Mouse (Mus musculus): ENCODE measurements around the gene Cwc27.

The Cwc27 gene

DNA sequence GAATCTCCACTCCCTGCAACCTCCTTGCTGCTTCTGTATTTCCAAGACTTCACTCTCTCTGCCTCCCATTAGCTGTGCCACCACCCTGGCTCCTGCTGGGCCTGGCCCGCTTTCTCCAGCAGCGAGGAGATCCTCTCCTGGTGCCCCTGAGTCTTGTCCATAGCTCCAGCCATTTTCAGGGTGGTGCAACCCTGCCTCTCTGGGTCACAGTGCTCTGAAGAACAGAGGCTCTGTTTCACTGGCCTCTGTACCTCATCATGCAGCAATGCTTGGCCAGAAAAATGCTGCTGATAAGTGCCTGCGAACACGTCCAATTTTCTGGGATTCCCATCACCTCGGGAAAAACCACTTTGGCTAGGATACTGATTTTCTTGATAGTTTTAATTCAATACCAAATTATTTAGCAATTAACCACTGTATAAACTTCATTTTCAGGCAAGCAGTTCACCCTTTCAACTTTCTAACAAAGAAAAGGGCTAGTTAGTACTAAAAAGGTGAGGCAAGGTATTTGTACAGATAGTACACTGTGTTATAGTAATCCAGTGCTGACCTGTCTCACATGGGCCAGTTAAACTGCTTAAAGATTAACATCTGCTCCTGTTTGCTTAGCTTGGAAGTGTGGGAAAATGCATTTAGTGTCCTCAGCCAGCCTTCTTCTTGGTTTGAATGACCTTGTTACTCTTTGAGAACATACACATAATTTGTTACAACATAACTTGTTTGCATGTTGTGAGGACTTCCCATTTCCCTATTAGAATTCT lies 176.1 kb downstream of the Cwc27 start:
- peak; percentile 82 for DNase-seq

DNA sequence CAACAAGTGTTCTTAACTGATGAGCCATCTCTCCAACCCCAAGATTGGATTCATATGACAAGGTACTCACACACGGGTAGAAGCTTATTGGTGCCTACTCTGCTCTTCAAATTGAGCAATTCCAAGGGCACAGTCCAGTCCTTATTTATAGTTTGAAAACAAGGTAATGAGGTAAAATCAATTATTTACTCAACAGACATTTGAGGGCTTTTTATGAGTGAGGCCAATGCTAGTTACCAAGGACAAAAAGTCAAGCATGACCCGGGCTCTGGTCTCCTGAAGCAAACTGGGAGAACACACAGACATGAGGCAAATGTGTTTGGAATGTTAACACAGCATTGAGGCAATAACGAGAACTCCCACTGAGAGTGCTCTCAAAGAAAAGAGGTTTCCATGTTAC lies 178.0 kb downstream of the Cwc27 start:
- peak; percentile 65 for DNase-seq

DNA sequence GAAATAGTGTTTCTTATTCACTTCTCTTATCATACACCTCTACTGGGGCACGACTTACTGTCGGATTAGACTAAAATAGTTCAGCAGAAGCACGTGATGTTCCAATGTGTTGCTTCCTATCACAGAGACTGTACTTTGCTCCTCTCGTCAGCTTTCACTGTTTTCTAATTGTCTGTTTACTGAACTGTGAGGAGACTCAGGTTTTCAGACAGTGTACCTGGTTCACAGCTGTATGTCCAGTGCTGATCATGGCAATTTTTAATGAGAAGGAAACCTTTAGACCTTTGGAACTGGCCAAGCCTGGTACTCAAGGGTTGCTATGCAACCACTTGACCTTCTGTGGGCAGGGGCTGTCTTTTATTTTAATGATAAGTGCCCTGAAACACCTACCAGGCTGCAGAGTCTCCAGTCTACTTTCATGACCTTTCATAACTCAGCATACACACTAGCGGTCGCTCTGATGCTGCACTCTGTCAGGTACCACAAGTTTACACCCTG lies 180.9 kb downstream of the Cwc27 start:
- peak; percentile 76 for DNase-seq

GRCm38 (mm10) chr13:104634708-104635107 lies 182.2 kb downstream of the Cwc27 start:
- DNase-seq = no peak

- DNase-seq = no peak
Observed at GRCm38 (mm10) chr13:104632427-104633167, 184.3 kb downstream of the Cwc27 start.

DNA sequence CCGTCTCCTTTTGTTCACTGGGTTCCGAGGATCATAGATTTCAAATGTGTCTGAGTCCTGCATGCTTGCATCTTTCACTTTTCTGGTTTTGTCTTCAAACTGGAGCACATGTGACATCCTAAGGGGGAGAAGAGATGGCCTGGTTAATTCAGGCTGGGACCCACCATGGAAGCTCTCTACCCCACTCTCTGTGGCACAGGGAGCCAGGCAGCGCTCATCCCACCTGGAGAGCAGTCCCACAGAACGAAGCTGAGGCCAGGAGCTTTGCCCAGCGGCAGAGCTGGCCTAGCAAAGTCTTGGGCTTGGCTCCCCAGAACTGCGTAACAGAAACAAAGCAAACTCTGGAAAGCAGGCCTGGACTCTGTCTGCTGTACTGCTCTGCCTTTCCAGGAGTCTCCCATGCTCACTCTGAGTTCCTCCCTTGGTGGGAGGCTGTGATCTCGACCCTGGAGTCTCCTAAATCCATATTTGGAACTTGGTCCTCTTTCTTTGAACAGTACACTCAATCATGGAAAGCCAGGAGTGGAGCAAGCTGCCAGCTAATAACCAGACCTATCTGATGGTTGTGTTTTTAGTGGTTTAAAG lies 185.2 kb downstream of the Cwc27 start:
- DNase-seq = no peak

GRCm38 (mm10) chr13:104630808-104631207 lies 186.1 kb downstream of the Cwc27 start:
- peak; percentile 72 for DNase-seq

GRCm38 (mm10) chr13:104629621-104630020 lies 187.3 kb downstream of the Cwc27 start:
- no peak for DNase-seq

- no peak for DNase-seq
Observed at GRCm38 (mm10) chr13:104628019-104628418, 188.9 kb downstream of the Cwc27 start.

GRCm38 (mm10) chr13:104627169-104627909 lies 189.6 kb downstream of the Cwc27 start:
- no peak for DNase-seq

- DNase-seq = no peak
Observed at GRCm38 (mm10) chr13:104623130-104623891, 193.6 kb downstream of the Cwc27 start.

- DNase-seq = no peak
Observed at GRCm38 (mm10) chr13:104622102-104622743, 194.7 kb downstream of the Cwc27 start.

DNA sequence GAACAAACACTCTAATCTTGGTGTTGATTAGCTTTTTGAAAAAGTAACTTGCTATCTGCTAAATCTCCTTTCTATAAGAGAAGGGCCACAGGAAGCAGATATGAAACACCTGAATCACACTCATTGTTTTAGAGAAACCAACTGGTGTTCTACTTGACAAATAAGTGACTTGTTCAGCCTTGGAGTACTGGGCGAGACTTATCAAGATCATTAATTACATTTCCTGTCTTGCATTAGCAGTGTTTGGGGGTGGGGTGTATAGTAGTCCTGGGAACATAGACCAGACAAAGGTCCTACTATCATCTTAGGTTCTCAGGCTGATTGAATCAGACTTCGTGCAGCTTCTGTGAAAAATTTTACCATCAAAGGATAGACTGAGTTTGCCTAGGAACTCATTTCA lies 196.5 kb downstream of the Cwc27 start:
- DNase-seq = no peak

DNA sequence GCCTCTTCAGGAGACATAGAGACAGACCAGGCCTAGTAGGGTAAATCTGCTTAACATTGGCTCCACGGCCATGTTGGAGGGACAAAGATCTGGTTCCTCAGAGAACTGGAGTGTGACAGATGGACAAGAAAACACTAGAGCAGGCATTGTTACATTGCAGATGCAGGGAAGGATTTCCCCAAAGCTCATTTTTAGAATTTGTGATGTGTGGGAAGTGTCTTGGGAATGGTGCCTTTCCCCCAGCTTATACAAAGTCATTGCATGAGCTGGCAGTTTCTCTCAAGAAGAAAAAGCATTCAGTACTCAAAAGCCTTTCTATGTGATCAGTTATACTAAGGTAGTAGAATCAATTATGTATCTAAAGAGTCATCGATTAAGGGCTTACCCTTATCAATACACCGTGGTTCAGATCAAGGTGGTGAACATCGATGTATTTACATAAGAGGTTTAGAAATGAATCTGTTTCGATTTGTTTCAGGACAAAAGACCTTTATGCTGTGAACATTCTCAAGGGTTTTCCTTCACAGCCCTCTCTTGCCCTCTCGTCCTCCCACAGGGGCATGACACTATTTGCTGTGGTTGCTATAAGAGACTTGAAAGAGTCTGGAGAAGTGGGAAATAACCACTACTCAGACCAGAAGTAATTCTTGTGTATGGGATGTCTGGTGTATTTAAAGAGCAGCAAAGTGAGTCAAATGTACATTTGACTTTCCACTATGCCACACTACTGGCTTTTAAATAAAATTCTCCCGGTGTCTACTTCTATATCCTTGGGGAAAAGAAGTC lies 197.2 kb downstream of the Cwc27 start:
- no peak for DNase-seq

- no peak for DNase-seq
Observed at GRCm38 (mm10) chr13:104617201-104617600, 199.7 kb downstream of the Cwc27 start.

- no peak for DNase-seq
Observed at GRCm38 (mm10) chr13:104615999-104616810, 200.7 kb downstream of the Cwc27 start.

DNA sequence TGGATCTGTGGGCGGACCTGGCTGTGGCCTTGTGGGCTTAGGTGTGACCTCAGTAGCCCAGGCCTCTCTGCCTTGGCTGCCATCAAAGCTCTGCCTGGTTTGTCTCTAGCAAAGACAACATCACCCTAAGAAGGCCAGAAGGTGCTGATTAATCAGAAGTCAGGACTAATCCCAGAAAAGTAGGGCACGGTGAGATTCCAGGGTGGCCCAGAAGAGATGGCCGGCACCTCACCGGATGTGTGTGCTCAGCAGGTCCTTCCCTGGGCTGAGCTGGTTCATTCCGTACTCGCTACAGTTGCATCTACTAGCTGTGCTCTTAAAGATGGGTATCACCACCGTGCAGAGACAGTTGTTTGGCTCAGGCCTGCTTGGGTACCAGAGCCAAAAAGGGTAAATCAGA lies 201.8 kb downstream of the Cwc27 start:
- DNase-seq = no peak

DNA sequence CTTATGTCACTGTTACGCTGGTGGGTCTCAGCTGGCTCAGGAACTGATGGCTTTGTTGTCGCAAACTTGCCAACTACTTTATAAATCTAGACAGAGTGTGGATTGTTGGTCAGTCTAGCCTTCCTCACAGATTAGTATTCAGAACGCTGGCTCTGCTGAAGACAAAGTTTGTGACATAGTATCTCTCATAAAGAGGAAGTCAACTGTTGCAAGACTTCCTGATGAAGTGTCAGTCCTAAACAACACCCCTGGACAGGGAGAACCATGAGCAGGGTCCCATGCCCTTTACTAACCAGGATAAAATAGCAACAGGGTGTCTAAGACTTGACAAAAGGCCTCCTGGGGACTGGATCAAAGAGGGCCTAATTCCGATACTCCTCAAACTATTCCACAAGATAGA lies 205.6 kb downstream of the Cwc27 start:
- DNase-seq = no peak

DNA sequence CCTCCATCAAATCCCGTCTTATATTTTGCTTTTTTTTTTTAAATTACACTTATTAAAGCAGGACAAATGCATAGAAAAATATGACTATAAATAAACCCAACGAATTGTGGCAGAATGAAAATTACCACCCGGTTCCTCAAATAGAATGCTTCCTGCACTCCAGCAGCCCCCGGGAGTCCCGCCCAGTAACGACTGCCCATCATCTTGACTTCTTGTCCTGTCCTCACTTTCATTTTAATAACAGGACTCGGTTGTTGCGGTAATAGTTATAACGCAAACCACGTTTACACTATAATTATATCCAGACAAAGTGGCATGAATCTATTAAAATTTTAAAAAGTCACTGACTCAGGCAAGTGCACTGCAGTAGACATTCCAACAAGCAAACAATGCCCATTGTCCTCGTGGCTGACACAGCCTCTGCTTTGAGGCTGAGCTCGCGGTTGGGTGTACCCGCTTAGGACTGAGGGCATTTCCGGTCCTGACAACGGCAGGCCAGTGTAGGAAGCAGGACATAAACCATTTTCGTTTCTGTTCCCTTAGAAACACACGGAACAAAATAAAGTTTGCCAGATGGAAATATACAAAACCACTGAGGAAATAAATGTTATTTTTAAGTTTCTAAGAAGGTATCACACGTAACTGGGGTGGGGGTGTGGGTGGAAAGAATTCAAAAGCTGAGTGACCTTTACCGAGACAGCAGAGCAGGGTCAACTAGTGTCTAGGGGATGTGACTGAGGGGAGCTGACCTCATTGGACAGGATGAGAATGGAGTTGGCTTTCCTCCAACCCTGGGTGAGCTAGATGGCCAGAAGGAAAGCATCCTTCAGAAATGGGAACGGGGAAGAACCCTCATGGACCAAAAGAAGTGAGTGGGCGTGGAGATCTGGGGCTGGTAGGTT lies 206.5 kb downstream of the Cwc27 start:
- peak; percentile 73 for DNase-seq

All from kidney, postnatal 14 days (tissue).